Mouse (Mus musculus) brain, embryonic 14.5 days (tissue): Measurements from ENCODE around the gene Nelfa.

ENCODE experiments used
- CTCF ChIP-seq: fragments of 200-500 bp; IDR thresholded peaks from 2 replicates; pipeline ENCODE4 v1.5.1; 2012; ENCODE audit warnings: inconsistent platforms, mild to moderate bottlenecking, moderate library complexity, borderline replicate concordance; ENCODE audit not compliant: insufficient read depth, insufficient read length; ENCODE audit errors: extremely low read depth
- POLR2A ChIP-seq: fragments of 200-500 bp; IDR thresholded peaks from 2 replicates; pipeline ENCODE4 v1.6.1; 2012; ENCODE audit warnings: mild to moderate bottlenecking, inconsistent platforms, borderline replicate concordance; ENCODE audit not compliant: poor library complexity, insufficient read depth, insufficient read length, severe bottlenecking; ENCODE audit errors: extremely low read depth

- TF ChIP-seq CTCF, result no peak
- no peak for TF ChIP-seq POLR2A
These were observed 1.0 kb upstream of the Nelfa start for GRCm38 (mm10) chr5:33937230-33937629.
